Mouse (Mus musculus) intestine, postnatal 0 days (tissue): ENCODE measurements around the gene Htra2. TPM values are rescaled to one million over a fixed set of nuclear protein-coding genes. Genes with fewer than 3 reads are reported as not detected.

Experiments
- ATAC-seq: fragments of 200-750 bp; cut with Nextera tagmentation; 2 replicates; pipeline ENCODE4 v1.8.0; 2017; ENCODE audit warnings: mild to moderate bottlenecking, moderate TSS enrichment, moderate library complexity
- H3K27ac ChIP-seq: fragments of 300-500 bp; sonication (generic); 2 replicates; pipeline ENCODE4 v1.5.1; 2014; ENCODE audit warnings: mild to moderate bottlenecking, low read depth, low read length, moderate library complexity
- H3K27me3 ChIP-seq: fragments of 300-500 bp; sonication (generic); replicated peaks from 2 replicates; pipeline ENCODE4 v1.6.1; 2014; ENCODE audit warnings: low read length, mixed read lengths; ENCODE audit not compliant: control insufficient read depth, insufficient read depth
- H3K36me3 ChIP-seq: fragments of 300-500 bp; sonication (generic); 2 replicates; pipeline ENCODE4 v1.6.1; 2014; ENCODE audit warnings: mild to moderate bottlenecking, moderate library complexity; ENCODE audit not compliant: control insufficient read depth, insufficient read depth
- H3K4me1 ChIP-seq: fragments of 300-500 bp; sonication (generic); replicated peaks from 2 replicates; pipeline ENCODE4 v1.6.1; 2014; ENCODE audit warnings: antibody characterized with exemption, low read length, mixed read lengths; ENCODE audit not compliant: control insufficient read depth, insufficient read depth
- H3K4me2 ChIP-seq: fragments of 300-500 bp; sonication (generic); replicated peaks from 2 replicates; pipeline ENCODE4 v1.6.1; 2014; ENCODE audit warnings: low read depth, mild to moderate bottlenecking, moderate library complexity
- H3K4me3 ChIP-seq: fragments of 300-500 bp; sonication (generic); 2 replicates; pipeline ENCODE4 v1.5.1; 2014; ENCODE audit warnings: low read depth, low read length
- H3K9ac ChIP-seq: fragments of 300-500 bp; sonication (generic); 2 replicates; pipeline ENCODE4 v1.6.1; 2014; ENCODE audit warnings: mild to moderate bottlenecking, low read depth, low read length
- H3K9me3 ChIP-seq: fragments of 300-500 bp; sonication (generic); 2 replicates; pipeline ENCODE4 v1.6.1; 2016; ENCODE audit warnings: mixed run types; ENCODE audit not compliant: control insufficient read depth
- CTCF ChIP-seq: sonication (generic); IDR thresholded peaks from 2 replicates; pipeline ENCODE4 v1.5.1; 2016; ENCODE audit warnings: low read depth, mild to moderate bottlenecking, control low read depth, antibody characterized with exemption, moderate library complexity
- WGBS: fragments of 180-500 bp; shearing (Covaris S2); extraction: QIAGEN DNeasy Blood & Tissue Kit; methylation state at CpG from one replicate; pipeline ENCODE4 v1.1.7; 2014; 5-methylcytosine and 5-hydroxymethylcytosine counted together
- polyA plus RNA-seq: library from polyadenylated mRNA; unstranded; fragments of >200 nt; fragmentation: Nextera tagmentation; extraction: Ambion mirVana; gene quantifications from 2 replicates; pipeline ENCODE4 v1.2.1, GENCODE M21; 2015

Gene Htra2
- polyA plus RNA-seq, 1 experiment from 2014 or later: 24.0 TPM

- Histone ChIP-seq H3K4me3 (no peak overlapping the region), H3K36me3 (no peaks in the 10 kb centered on the region), H3K9me3 (no peaks in the 10 kb centered on the region), H3K27ac (no peak overlapping the region), H3K9ac (no peak overlapping the region), H3K4me1 (no peaks in the 10 kb centered on the region), H3K4me2 (no peak overlapping the region), H3K27me3 (no peaks in the 10 kb centered on the region; the same call in 1 of the 2 replicates)
- TF ChIP-seq CTCF: no peak
- 83% methylated on average over 8 of the region's 8 CpGs for WGBS
- ATAC-seq: no peak
These were observed 17.9 kb downstream of the Htra2 start for GRCm38 (mm10) chr6:83037188-83037587.

- Histone ChIP-seq H3K27me3 (no peaks in the 10 kb centered on the region; the same call in 1 of the 2 replicates), H3K9me3 (no peaks in the 10 kb centered on the region), H3K4me1 (no peaks in the 10 kb centered on the region), H3K27ac (no peak overlapping the region), H3K4me2 (peak overlapping the region; percentile 90), H3K4me3 (peak overlapping the region; percentile 76), H3K36me3 (peaks cover 10% of the 10 kb centered on the region; the same call in 1 of the 2 replicates), H3K9ac (no peak overlapping the region)
- WGBS: 50% methylated on average over 5 of the region's 5 CpGs
- ATAC-seq: no peak
- TF ChIP-seq CTCF: no peak
These were observed 20.5 kb downstream of the Htra2 start for GRCm38 (mm10) chr6:83034463-83035055.

GRCm38 (mm10) chr6:83033249-83034185 is 21.6 kb downstream of the Htra2 start, which contains the start of the genes Dok1 and Loxl3:
Dok1 (minus strand) TSS chr6:83033471.
Loxl3 (plus strand) TSS chr6:83034173.
- peak; percentile 77 for ATAC-seq
- Histone ChIP-seq H3K9me3 (no peaks in the 10 kb centered on the region), H3K27me3 (no peaks in the 10 kb centered on the region; the same call in 1 of the 2 replicates), H3K9ac (peak within 1 kb of the TSS; percentile 55), H3K36me3 (peaks cover 10% of the 10 kb centered on the region; the same call in 1 of the 2 replicates), H3K4me1 (no peaks in the 10 kb centered on the region), H3K4me2 (peak within 1 kb of the TSS; percentile 90), H3K27ac (peak within 1 kb of the TSS; percentile 46; the same call in 1 of the 2 replicates), H3K4me3 (peak within 1 kb of the TSS; percentile 76)
- TF ChIP-seq CTCF: no peak
- WGBS: 0% methylated on average over 51 of the region's 51 CpGs

- Histone ChIP-seq H3K36me3 (peaks cover 10% of the 10 kb centered on the region; the same call in 1 of the 2 replicates), H3K4me1 (no peaks in the 10 kb centered on the region), H3K4me2 (peak overlapping the region; percentile 90), H3K27me3 (no peaks in the 10 kb centered on the region; the same call in 1 of the 2 replicates), H3K9me3 (no peaks in the 10 kb centered on the region), H3K9ac (peak overlapping the region; percentile 55), H3K27ac (0 out of 2 replicates have a peak overlapping the region, but pooled peaks have one; percentile 5), H3K4me3 (peak overlapping the region; percentile 76)
- peak; percentile 43 for TF ChIP-seq CTCF
- peak; percentile 52 for ATAC-seq
- WGBS: under 1% methylated on average over 31 of the region's 31 CpGs
These were observed 22.3 kb downstream of the Htra2 start for GRCm38 (mm10) chr6:83032769-83033191.

- 62% methylated on average over 18 of the region's 18 CpGs for WGBS
- Histone ChIP-seq H3K4me2 (peak overlapping the region; percentile 90), H3K27ac (no peak overlapping the region), H3K4me3 (peak overlapping the region; percentile 76), H3K36me3 (peaks cover 10% of the 10 kb centered on the region; the same call in 1 of the 2 replicates), H3K9ac (no peak overlapping the region), H3K9me3 (no peaks in the 10 kb centered on the region), H3K27me3 (no peaks in the 10 kb centered on the region; the same call in 1 of the 2 replicates), H3K4me1 (no peaks in the 10 kb centered on the region)
- TF ChIP-seq CTCF: no peak
- ATAC-seq: no peak
These were observed 23.0 kb downstream of the Htra2 start for GRCm38 (mm10) chr6:83031921-83032590.
